Mouse (Mus musculus) kidney, embryonic 16.5 days (tissue): ENCODE measurements around the gene Ip6k3. TPM values are rescaled to one million over a fixed set of nuclear protein-coding genes. Genes with fewer than 3 reads are reported as not detected.
A peak's percentile ranks its signal among the peaks of the same experiment; 100 is the strongest.

Source experiments
- ATAC-seq: fragments of 200-750 bp; cut with Nextera tagmentation; 2 replicates; pipeline ENCODE4 v1.8.0; 2017; ENCODE audit warnings: moderate TSS enrichment; ENCODE audit not compliant: low FRiP score, low TSS enrichment
- H3K27ac ChIP-seq: fragments of 300-500 bp; sonication (generic); 2 replicates; pipeline ENCODE4 v1.5.1; 2014; ENCODE audit warnings: low read length
- H3K27me3 ChIP-seq: fragments of 300-500 bp; sonication (generic); 2 replicates; pipeline ENCODE4 v1.6.1; 2014; ENCODE audit warnings: low read length, control low read depth, mixed read lengths; ENCODE audit not compliant: insufficient read depth
- H3K36me3 ChIP-seq: fragments of 300-500 bp; sonication (generic); 2 replicates; pipeline ENCODE4 v1.6.1; 2014; ENCODE audit warnings: low read length, control low read depth, mixed read lengths; ENCODE audit not compliant: insufficient read depth
- H3K4me1 ChIP-seq: fragments of 300-500 bp; sonication (generic); 2 replicates; pipeline ENCODE4 v1.6.1; 2014; ENCODE audit warnings: low read length, control low read depth, mixed read lengths; ENCODE audit not compliant: insufficient read depth
- H3K4me2 ChIP-seq: fragments of 300-500 bp; sonication (generic); replicated peaks from 2 replicates; pipeline ENCODE4 v1.6.1; 2014; ENCODE audit warnings: low read depth, low read length
- H3K4me3 ChIP-seq: fragments of 300-500 bp; sonication (generic); 2 replicates; pipeline ENCODE4 v1.5.1; 2014; ENCODE audit warnings: mild to moderate bottlenecking, low read length
- H3K9ac ChIP-seq: fragments of 300-500 bp; sonication (generic); replicated peaks from 2 replicates; pipeline ENCODE4 v1.6.1; 2014; ENCODE audit warnings: low read length
- H3K9me3 ChIP-seq: fragments of 300-500 bp; sonication (generic); 2 replicates; pipeline ENCODE4 v1.6.1; 2016; ENCODE audit warnings: low read length, control low read depth
- WGBS: fragments of 180-500 bp; shearing (Covaris S2); extraction: QIAGEN DNeasy Blood & Tissue Kit; methylation state at CpG from one replicate; pipeline ENCODE4 v1.1.7; 2014; 5-methylcytosine and 5-hydroxymethylcytosine counted together
- polyA plus RNA-seq: library from polyadenylated mRNA; unstranded; fragments of >200 nt; fragmentation: Nextera tagmentation; extraction: Ambion mirVana; gene quantifications from 2 replicates; pipeline ENCODE4 v1.2.1, GENCODE M21; 2015

Ip6k3 gene
- 0.15 and 0.19 TPM in 2 replicates for polyA plus RNA-seq

- no peaks in the 10 kb centered on the region for H3K9me3 ChIP-seq
- H3K36me3 ChIP-seq: no peaks in the 10 kb centered on the region
- no peak within 1 kb of the TSS for H3K4me3 ChIP-seq
- no peak within 1 kb of the TSS for H3K9ac ChIP-seq
- no peak within 1 kb of the TSS for H3K4me2 ChIP-seq
- no peaks in the 10 kb centered on the region for H3K4me1 ChIP-seq
- H3K27ac ChIP-seq: no peak within 1 kb of the TSS
- 0 out of 2 replicates have a peak, but pooled peaks have one; percentile 37 for ATAC-seq
- H3K27me3 ChIP-seq: no peaks in the 10 kb centered on the region
- WGBS: 32% methylated on average over 4 of the region's 4 CpGs
Measured at GRCm38 (mm10) chr17:27167545-27167944, at the start of gene Ip6k3. TSS of gene Ip6k3 (minus strand) at chr17:27167795.

- peak; percentile 89 for ATAC-seq
- Histone ChIP-seq H3K9me3 (no peaks in the 10 kb centered on the region), H3K9ac (0 out of 2 replicates have a peak overlapping the region, but pooled peaks have one; percentile 32), H3K27me3 (no peaks in the 10 kb centered on the region), H3K4me1 (peaks cover 24% of the 10 kb centered on the region), H3K4me3 (no peak overlapping the region), H3K27ac (peak overlapping the region; percentile 78), H3K4me2 (peak overlapping the region; percentile 25; the same call in 1 of the 2 replicates), H3K36me3 (no peaks in the 10 kb centered on the region)
- 2% methylated on average over 11 of the region's 11 CpGs for WGBS
Measured at GRCm38 (mm10) chr17:27212768-27213525, 45.4 kb upstream of the Ip6k3 start.

- H3K27me3 ChIP-seq: no peaks in the 10 kb centered on the region
- no peak overlapping the region for H3K4me3 ChIP-seq
- H3K9me3 ChIP-seq: no peaks in the 10 kb centered on the region
- H3K36me3 ChIP-seq: no peaks in the 10 kb centered on the region
- H3K9ac ChIP-seq: peak overlapping the region; percentile 32
- no peak overlapping the region for H3K4me2 ChIP-seq
- WGBS: 10% methylated on average over 6 of the region's 6 CpGs
- ATAC-seq: peak; percentile 63
- peak overlapping the region; percentile 78 for H3K27ac ChIP-seq
- H3K4me1 ChIP-seq: peaks cover 25% of the 10 kb centered on the region
Measured at GRCm38 (mm10) chr17:27212006-27212405, 44.4 kb upstream of the Ip6k3 start.

DNA sequence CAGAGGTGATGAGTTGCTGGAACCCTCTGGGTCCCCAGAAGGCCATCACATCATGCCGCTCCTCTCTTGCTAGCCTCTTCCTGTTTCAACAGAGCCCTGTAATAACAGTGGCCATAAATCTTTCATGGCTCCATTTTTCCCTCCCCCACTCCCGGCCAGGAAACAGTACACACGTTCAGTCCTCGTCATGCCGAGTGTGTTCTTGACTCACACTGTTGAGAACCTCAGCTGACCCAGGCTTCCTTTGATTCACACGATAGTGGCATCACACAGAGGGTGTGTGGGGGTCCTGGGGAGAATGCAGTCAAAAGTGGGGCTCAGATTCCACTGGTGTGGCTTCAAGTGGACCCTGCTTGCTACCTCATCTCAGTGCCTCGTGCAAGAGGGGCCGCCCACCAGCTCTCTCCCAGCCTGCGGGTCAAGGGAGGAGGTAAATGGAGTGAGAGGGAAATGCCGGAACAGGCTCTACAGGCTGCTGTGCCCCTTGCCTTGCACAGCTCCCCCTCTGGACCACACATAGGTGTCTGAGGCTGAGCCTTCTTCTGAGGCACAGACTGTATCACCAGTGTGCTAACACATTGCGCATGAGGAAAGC lies 39.6 kb upstream of the Ip6k3 start:
- no peak for ATAC-seq
- Histone ChIP-seq H3K4me2 (0 out of 2 replicates have a peak overlapping the region, but pooled peaks have one; percentile 10), H3K27ac (no peak overlapping the region), H3K9ac (peak overlapping the region; percentile 18; the same call in 1 of the 2 replicates), H3K4me1 (peaks cover 30% of the 10 kb centered on the region), H3K4me3 (no peak overlapping the region), H3K27me3 (no peaks in the 10 kb centered on the region), H3K36me3 (peaks cover 3% of the 10 kb centered on the region; the same call in 1 of the 2 replicates), H3K9me3 (peaks cover under 1% of the 10 kb centered on the region)
- 14% methylated on average over 11 of the region's 11 CpGs for WGBS

DNA sequence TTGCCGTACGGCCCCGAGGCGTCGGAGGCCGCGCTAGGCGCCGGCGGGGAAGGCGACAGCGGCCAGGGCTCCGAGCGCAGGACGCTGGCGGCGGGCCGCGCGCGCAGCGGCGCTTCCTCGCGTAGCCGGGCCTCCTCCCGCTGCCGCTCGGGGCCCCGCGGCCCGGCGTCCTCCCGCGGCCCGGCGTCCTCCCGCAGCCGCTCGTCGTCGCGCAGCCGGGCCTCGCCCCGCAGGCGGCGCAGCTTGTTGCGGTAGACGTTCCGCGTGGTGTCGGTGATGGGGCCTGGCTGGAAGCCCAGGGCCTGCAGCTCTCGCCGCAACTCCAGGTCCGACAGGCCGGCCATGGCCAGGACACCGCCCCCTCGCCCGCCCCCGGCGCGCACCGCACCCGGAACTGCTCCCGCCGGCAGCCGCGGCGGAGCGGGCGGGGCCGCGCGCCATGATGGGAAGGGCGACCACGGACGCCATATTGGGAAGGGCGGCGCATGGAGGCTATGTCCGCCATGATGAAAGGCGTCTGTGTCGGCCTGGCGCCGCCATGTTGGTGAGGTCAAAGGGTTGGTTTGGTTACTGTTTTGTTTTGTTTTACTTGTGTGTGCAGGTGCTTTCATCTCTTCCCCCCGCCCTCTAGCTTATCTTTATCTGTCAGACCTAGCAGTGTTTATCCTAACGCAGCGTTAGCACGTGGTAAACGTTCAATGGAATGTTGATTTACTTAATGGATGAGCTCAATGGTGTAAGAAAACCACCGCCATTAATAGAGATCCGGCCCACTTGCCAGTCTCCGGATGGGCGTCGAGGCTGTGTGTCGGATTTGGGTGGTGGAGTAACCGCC lies 36.7 kb upstream of the Ip6k3 start, which contains the start of gene Lemd2:
Gene Lemd2 (minus strand): TSS at position 395 of the 835 bp plus-strand sequence.
- 4% methylated on average over 90 of the region's 97 CpGs for WGBS

GRCm38 (mm10) chr17:27203358-27204074 lies 35.9 kb upstream of the Ip6k3 start:
- WGBS: under 1% methylated on average over 61 of the region's 74 CpGs
- peak overlapping the region; percentile 95 for H3K27ac ChIP-seq
- peak overlapping the region; percentile 96 for H3K9ac ChIP-seq
- peaks cover 49% of the 10 kb centered on the region for H3K4me1 ChIP-seq
- peak overlapping the region; percentile 77 for H3K4me2 ChIP-seq
- H3K36me3 ChIP-seq: peaks cover 25% of the 10 kb centered on the region
- no peaks in the 10 kb centered on the region for H3K27me3 ChIP-seq
- H3K9me3 ChIP-seq: peaks cover 4% of the 10 kb centered on the region
- H3K4me3 ChIP-seq: peak overlapping the region; percentile 90
- peak; percentile 33 for ATAC-seq

More for the DNA sequence above, 36.7 kb upstream of the Ip6k3 start, which contains the start of gene Lemd2:
- peak within 1 kb of the TSS; percentile 90 for H3K4me3 ChIP-seq
- ATAC-seq: peak; percentile 91
- H3K9me3 ChIP-seq: peaks cover 4% of the 10 kb centered on the region
- H3K4me2 ChIP-seq: peak within 1 kb of the TSS; percentile 77
- peaks cover 19% of the 10 kb centered on the region for H3K36me3 ChIP-seq
- peak within 1 kb of the TSS; percentile 96 for H3K9ac ChIP-seq
- no peaks in the 10 kb centered on the region for H3K27me3 ChIP-seq
- H3K4me1 ChIP-seq: peaks cover 49% of the 10 kb centered on the region
- H3K27ac ChIP-seq: peak within 1 kb of the TSS; percentile 95

DNA sequence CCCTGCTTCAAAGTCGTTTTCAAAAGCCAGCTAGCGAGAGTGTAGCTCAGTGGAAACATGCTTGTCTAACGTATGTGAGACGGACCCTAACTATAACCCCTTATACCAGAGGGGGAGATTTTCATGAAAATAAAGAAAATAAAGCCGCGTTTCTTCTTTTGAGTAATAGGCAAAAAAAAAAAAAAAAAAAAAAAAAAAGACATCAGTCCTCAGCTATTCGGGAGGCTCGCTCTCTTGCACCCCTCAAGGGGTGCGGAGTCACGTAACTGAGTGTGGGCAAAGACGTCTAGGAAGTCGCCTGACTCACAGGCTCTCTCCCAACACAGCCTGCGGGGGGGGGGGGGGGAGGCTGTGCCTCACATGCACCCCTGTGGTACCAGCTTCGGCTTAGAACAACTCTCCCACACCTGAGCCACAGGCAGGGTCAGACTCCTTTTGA lies 35.3 kb upstream of the Ip6k3 start:
- no peak for ATAC-seq
- Histone ChIP-seq H3K4me1 (peaks cover 49% of the 10 kb centered on the region), H3K27me3 (no peaks in the 10 kb centered on the region), H3K36me3 (peaks cover 30% of the 10 kb centered on the region), H3K4me2 (peak overlapping the region; percentile 77), H3K4me3 (peak overlapping the region; percentile 90), H3K9me3 (peaks cover 4% of the 10 kb centered on the region), H3K9ac (peak overlapping the region; percentile 96), H3K27ac (peak overlapping the region; percentile 95)
- 41% methylated on average over 13 of the region's 14 CpGs for WGBS

- 65% methylated on average over 2 of the region's 2 CpGs for WGBS
Measured at GRCm38 (mm10) chr17:27201981-27202380, 34.4 kb upstream of the Ip6k3 start.

DNA sequence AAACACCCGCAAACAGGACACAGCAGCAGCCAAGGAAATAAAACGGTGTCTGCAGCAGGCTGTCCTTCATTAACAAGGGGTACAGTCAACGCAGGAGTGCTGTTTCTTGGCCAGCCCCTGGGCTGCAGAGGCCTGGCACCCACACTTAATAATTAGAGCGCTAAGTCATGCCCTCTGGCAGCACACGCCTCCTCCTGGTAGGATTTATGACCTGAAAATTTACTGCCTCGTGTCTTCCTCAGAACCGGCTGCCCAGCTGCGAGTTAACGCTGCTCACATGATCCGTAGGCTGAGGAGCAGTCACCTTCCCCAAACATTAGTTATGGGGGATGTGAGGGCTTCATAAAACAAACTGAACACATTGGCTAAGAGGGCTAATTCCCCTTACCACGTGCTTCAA lies 33.2 kb upstream of the Ip6k3 start:
- Histone ChIP-seq H3K36me3 (peaks cover 46% of the 10 kb centered on the region), H3K4me1 (peaks cover 36% of the 10 kb centered on the region), H3K4me3 (no peak overlapping the region), H3K4me2 (no peak overlapping the region), H3K27me3 (no peaks in the 10 kb centered on the region), H3K27ac (no peak overlapping the region), H3K9me3 (peaks cover 4% of the 10 kb centered on the region), H3K9ac (peak overlapping the region; percentile 5; the same call in 1 of the 2 replicates)
- 15% methylated on average over 11 of the region's 11 CpGs for WGBS
- no peak for ATAC-seq

More at GRCm38 (mm10) chr17:27201981-27202380, 34.4 kb upstream of the Ip6k3 start:
- Histone ChIP-seq H3K9me3 (peaks cover 4% of the 10 kb centered on the region), H3K27ac (no peak overlapping the region), H3K36me3 (peaks cover 37% of the 10 kb centered on the region), H3K4me3 (no peak overlapping the region), H3K27me3 (no peaks in the 10 kb centered on the region), H3K4me1 (peaks cover 43% of the 10 kb centered on the region), H3K9ac (no peak overlapping the region), H3K4me2 (no peak overlapping the region)
- no peak for ATAC-seq
